Mouse (Mus musculus) CH12.LX (cell line): ENCODE measurements around the gene Ccdc137.

ENCODE experiments used
- CTCF ChIP-seq, 2 experiments: IDR thresholded peaks in 1 of 2; conservative IDR thresholded peaks in 1 of 2; 2 replicates each; pipeline ENCODE4 v1.5.1; 2011 to 2012; ENCODE audit warnings: low read depth in 2 of 2, low read length in 2 of 2, improper control_type of control experiment in 1 of 2, inconsistent platforms in 1 of 2, mild to moderate bottlenecking in 1 of 2, moderate library complexity in 1 of 2
- EP300 ChIP-seq: IDR thresholded peaks from 2 replicates; pipeline ENCODE4 v1.6.1; 2011; ENCODE audit warnings: low read length, improper control_type of control experiment
- JUND ChIP-seq: conservative IDR thresholded peaks from 2 replicates; pipeline ENCODE4 v1.6.1; 2011; ENCODE audit warnings: low read depth, low read length, improper control_type of control experiment
- MAX ChIP-seq: IDR thresholded peaks from 2 replicates; pipeline ENCODE4 v1.6.1; 2011; ENCODE audit warnings: low read length, improper control_type of control experiment
- NELFE ChIP-seq: IDR thresholded peaks from 2 replicates; pipeline ENCODE4 v1.6.1; 2011; ENCODE audit warnings: low read depth, low read length, improper control_type of control experiment
- POLR2A ChIP-seq: IDR thresholded peaks from 2 replicates; pipeline ENCODE4 v1.6.1; 2011; ENCODE audit warnings: low read depth, mild to moderate bottlenecking, improper control_type of control experiment, low read length
- RAD21 ChIP-seq: IDR thresholded peaks from 2 replicates; pipeline ENCODE4 v1.6.1; 2011; ENCODE audit warnings: low read depth, mild to moderate bottlenecking, low read length, improper control_type of control experiment, moderate library complexity
- SIN3A ChIP-seq: IDR thresholded peaks from 2 replicates; pipeline ENCODE4 v1.6.1; 2012; ENCODE audit warnings: low read length, improper control_type of control experiment, inconsistent platforms
- USF1 ChIP-seq: IDR thresholded peaks from 2 replicates; pipeline ENCODE4 v1.6.1; 2014; ENCODE audit warnings: low read depth, mild to moderate bottlenecking, inconsistent platforms, low read length, improper control_type of control experiment

GRCm38 (mm10) chr11:120422651-120423568 lies 35.0 kb upstream of the Ccdc137 start:
- TF ChIP-seq RAD21, result no peak
- no peak for TF ChIP-seq CTCF (conservative IDR thresholded peaks at IDR 0.05 in 1 of 2, IDR thresholded peaks at IDR 0.05 in 1 of 2; ENCODE audit: low read depth in 2 of 2, low read length in 2 of 2)
- no peak for TF ChIP-seq NELFE
- no peak for TF ChIP-seq EP300
- TF ChIP-seq POLR2A, result no peak
- no peak for TF ChIP-seq MAX
- TF ChIP-seq USF1, result no peak
- no peak for TF ChIP-seq SIN3A
- TF ChIP-seq JUND, result no peak
